Mouse (Mus musculus) kidney, embryonic 14.5 days (tissue): ENCODE data around the gene Spon1. TPM values are rescaled to one million over a fixed set of nuclear protein-coding genes. Genes with fewer than 3 reads are reported as not detected.

Source experiments
- ATAC-seq: fragments of 200-750 bp; cut with Nextera tagmentation; 2 replicates; pipeline ENCODE4 v1.8.0; 2017; ENCODE audit warnings: moderate number of reproducible peaks, mild to moderate bottlenecking, moderate TSS enrichment, moderate library complexity; ENCODE audit not compliant: low FRiP score, low TSS enrichment
- H3K27ac ChIP-seq: fragments of 300-500 bp; sonication (generic); 2 replicates; pipeline ENCODE4 v1.5.1; 2014; ENCODE audit warnings: low read depth, mild to moderate bottlenecking, low read length, moderate library complexity, mixed read lengths
- H3K27me3 ChIP-seq: fragments of 300-500 bp; sonication (generic); 2 replicates; pipeline ENCODE4 v1.6.1; 2014; ENCODE audit warnings: mild to moderate bottlenecking, low read length; ENCODE audit not compliant: control insufficient read depth, insufficient read depth
- H3K36me3 ChIP-seq: fragments of 300-500 bp; sonication (generic); 2 replicates; pipeline ENCODE4 v1.6.1; 2014; ENCODE audit warnings: low read length, mixed read lengths; ENCODE audit not compliant: control insufficient read depth, insufficient read depth
- H3K4me1 ChIP-seq: fragments of 300-500 bp; sonication (generic); 2 replicates; pipeline ENCODE4 v1.6.1; 2014; ENCODE audit warnings: low read length, mixed read lengths; ENCODE audit not compliant: control insufficient read depth, insufficient read depth
- H3K4me2 ChIP-seq: fragments of 300-500 bp; sonication (generic); replicated peaks from 2 replicates; pipeline ENCODE4 v1.6.1; 2014; ENCODE audit warnings: low read depth, mild to moderate bottlenecking, low read length
- H3K4me3 ChIP-seq: fragments of 300-500 bp; sonication (generic); 2 replicates; pipeline ENCODE4 v1.5.1; 2014; ENCODE audit warnings: mild to moderate bottlenecking, low read length
- H3K9ac ChIP-seq: fragments of 300-500 bp; sonication (generic); 2 replicates; pipeline ENCODE4 v1.6.1; 2014; ENCODE audit warnings: low read depth, mild to moderate bottlenecking, low read length, moderate library complexity
- H3K9me3 ChIP-seq: fragments of 300-500 bp; sonication (generic); 2 replicates; pipeline ENCODE4 v1.6.1; 2016; ENCODE audit warnings: low read length; ENCODE audit not compliant: control insufficient read depth
- WGBS: fragments of 180-500 bp; shearing (Covaris S2); extraction: QIAGEN DNeasy Blood & Tissue Kit; methylation state at CpG from one replicate; pipeline ENCODE4 v1.1.7; 2014; 5-methylcytosine and 5-hydroxymethylcytosine counted together
- polyA plus RNA-seq: library from polyadenylated mRNA; unstranded; fragments of >200 nt; fragmentation: Nextera tagmentation; extraction: Ambion mirVana; gene quantifications from 2 replicates; pipeline ENCODE4 v1.2.1, GENCODE M21; 2014

Spon1 gene
- polyA plus RNA-seq, 1 experiment from 2014 or later = 8.5 TPM

DNA sequence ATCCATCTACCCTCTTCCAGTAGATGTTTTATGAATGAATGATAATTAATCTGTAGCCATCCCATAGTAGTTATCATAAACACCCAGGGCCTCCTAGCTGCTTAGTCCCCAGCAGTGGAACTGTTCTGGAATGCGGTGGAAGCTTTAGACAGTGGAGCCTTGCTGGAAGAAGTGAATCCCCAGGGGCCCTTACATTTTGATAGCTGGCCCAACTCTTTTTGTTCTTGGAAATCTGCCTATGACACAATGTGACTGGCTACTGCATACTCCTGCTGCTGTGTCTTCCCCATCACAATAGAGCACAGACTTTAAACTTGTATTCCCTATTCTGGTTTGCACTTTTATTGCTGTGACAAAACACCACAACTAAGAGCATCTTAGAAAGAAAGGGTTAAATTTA is 107.0 kb downstream of the Spon1 start:
- Histone ChIP-seq H3K4me3 (no peak overlapping the region), H3K9me3 (no peaks in the 10 kb centered on the region), H3K9ac (no peak overlapping the region), H3K27me3 (no peaks in the 10 kb centered on the region), H3K27ac (no peak overlapping the region), H3K36me3 (no peaks in the 10 kb centered on the region), H3K4me2 (no peak overlapping the region), H3K4me1 (no peaks in the 10 kb centered on the region)
- ATAC-seq = no peak
- 85% methylated on average over 1 of the region's 1 CpGs for WGBS

DNA sequence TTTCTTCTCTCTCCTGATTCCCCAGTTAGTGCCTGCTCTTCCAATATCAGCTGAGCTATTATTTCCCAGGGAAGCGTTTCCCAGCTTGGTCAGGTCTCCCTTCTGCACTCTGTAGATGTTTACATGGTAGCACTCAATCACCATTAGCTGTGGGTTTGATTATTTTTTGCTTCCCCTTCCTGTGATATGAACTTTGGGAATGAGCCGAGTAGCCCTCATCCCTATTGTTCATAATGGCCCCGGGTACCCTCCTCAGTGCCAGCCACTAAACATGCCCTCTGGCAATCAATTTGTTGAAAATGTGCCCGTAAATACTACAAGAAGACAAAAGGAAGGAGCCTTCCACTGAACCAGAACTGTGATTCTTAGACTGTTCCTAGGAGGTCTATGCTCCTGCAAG is 111.7 kb downstream of the Spon1 start:
- H3K4me2 ChIP-seq = no peak overlapping the region
- H3K9ac ChIP-seq = no peak overlapping the region
- WGBS = 89% methylated on average over 4 of the region's 4 CpGs
- H3K4me1 ChIP-seq = no peaks in the 10 kb centered on the region
- no peaks in the 10 kb centered on the region for H3K36me3 ChIP-seq
- ATAC-seq = no peak
- H3K27ac ChIP-seq = no peak overlapping the region
- no peak overlapping the region for H3K4me3 ChIP-seq
- H3K9me3 ChIP-seq = no peaks in the 10 kb centered on the region
- H3K27me3 ChIP-seq = no peaks in the 10 kb centered on the region

DNA sequence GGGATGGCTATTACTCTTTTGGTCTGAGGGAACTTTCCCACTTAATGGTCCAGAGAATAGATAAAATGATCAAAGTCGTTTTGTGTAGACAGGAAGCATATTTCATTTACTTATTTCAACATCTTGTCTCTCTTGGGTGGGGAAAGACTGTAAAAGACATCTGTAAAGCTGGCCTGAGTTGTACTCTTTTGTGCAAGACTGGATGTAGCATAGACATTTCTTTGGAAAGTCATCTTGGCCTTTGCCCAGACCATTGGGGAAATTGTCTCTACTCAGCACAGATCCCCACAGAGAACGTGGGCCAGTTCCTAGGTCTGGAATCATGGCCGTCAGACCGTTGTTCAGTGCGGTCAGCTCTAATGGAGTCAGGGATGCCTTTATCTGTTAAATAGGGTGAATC is 112.1 kb downstream of the Spon1 start:
- Histone ChIP-seq H3K4me1 (no peaks in the 10 kb centered on the region), H3K36me3 (no peaks in the 10 kb centered on the region), H3K9me3 (no peaks in the 10 kb centered on the region), H3K4me2 (no peak overlapping the region), H3K27me3 (no peaks in the 10 kb centered on the region), H3K4me3 (no peak overlapping the region), H3K27ac (no peak overlapping the region), H3K9ac (no peak overlapping the region)
- WGBS = 83% methylated on average over 5 of the region's 5 CpGs
- ATAC-seq = no peak

DNA sequence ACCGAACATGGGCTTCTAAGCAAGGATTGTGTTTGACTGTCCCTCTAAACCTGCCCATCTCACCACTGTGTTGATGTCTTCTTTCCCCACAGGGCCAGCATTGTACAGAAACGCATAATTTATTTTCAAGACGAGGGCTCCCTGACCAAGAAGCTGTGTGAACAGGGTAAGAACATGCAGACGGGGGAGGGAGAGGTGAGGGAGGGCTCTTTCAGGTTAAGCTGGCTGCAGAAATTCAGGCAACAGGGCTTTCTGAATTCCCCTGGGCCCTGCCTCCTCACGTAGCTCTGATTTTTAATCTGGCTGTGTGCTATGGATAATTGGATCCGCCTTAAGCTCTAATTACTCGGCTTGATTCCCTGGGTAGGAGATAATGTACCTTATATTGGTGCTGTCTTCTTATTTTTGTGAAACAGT is 113.3 kb downstream of the Spon1 start:
- no peaks in the 10 kb centered on the region for H3K27me3 ChIP-seq
- H3K36me3 ChIP-seq = no peaks in the 10 kb centered on the region
- H3K27ac ChIP-seq = no peak overlapping the region
- H3K9me3 ChIP-seq = no peaks in the 10 kb centered on the region
- H3K4me2 ChIP-seq = no peak overlapping the region
- H3K4me1 ChIP-seq = no peaks in the 10 kb centered on the region
- H3K9ac ChIP-seq = no peak overlapping the region
- 72% methylated on average over 7 of the region's 7 CpGs for WGBS
- H3K4me3 ChIP-seq = no peak overlapping the region
- ATAC-seq = no peak

DNA sequence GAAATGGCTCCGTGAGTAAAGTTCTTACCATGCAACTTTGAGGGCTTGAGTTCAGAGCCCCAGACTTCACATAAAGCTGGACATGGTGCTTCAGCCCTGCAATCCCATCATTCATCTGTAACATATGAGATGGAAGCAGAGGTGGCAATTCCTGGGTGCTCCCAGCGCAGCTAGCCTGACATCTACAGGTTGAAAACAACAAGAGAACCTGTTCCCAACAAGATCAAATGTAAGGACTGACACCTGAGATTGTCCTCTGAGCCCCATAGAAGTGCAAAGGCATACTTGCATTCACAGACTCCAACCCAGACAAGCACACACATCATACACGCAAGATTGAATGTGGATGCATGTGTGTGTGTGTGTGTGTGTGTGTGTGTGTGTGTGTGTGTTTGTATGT is 114.2 kb downstream of the Spon1 start:
- Histone ChIP-seq H3K9ac (no peak overlapping the region), H3K27me3 (no peaks in the 10 kb centered on the region), H3K36me3 (no peaks in the 10 kb centered on the region), H3K4me3 (no peak overlapping the region), H3K9me3 (no peaks in the 10 kb centered on the region), H3K27ac (no peak overlapping the region), H3K4me2 (no peak overlapping the region), H3K4me1 (no peaks in the 10 kb centered on the region)
- no peak for ATAC-seq
- 90% methylated on average over 3 of the region's 3 CpGs for WGBS

DNA sequence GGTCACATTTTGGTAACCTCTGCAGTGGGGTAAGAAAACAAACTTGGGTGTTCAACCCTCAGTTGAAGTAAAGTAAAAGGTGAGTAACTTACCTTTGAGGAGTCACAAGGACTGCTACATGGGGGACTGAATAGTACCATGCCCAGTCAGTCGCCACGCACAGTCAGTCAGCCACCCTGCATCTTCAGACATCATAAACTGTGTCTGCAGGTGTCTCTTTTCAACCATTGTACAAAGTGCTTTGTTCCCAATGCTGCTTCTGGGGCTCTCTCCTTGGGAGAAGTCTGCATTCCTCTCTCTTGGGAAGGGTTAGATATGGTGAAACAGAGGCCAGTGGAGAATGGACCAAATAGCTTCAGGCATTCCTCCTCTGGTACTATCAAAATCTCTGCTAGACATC is 125.0 kb downstream of the Spon1 start:
- 93% methylated on average over 2 of the region's 2 CpGs for WGBS
- no peaks in the 10 kb centered on the region for H3K9me3 ChIP-seq
- H3K27ac ChIP-seq = no peak overlapping the region
- H3K36me3 ChIP-seq = no peaks in the 10 kb centered on the region
- no peak overlapping the region for H3K9ac ChIP-seq
- no peaks in the 10 kb centered on the region for H3K4me1 ChIP-seq
- H3K4me2 ChIP-seq = no peak overlapping the region
- no peak overlapping the region for H3K4me3 ChIP-seq
- no peak for ATAC-seq
- no peaks in the 10 kb centered on the region for H3K27me3 ChIP-seq

DNA sequence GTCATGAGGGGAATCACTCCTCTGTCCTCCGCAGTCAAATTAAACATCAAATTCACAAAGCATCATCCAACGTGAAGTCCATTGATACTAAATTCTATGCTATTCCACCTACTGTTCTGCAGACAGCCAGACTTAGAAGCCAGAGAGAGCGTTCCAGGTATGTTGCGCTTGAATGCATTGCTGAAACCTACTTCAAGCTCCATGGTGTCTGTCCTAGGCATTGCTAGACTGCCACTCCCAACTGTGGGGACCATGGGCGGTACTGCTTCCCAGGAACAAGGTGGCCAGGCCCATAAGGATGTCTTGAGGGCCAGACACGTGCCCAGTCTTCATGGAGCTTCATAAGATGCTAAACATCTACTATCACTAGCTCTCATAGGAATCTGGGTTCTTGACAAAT is 125.7 kb downstream of the Spon1 start:
- ATAC-seq = no peak
- Histone ChIP-seq H3K9ac (no peak overlapping the region), H3K36me3 (no peaks in the 10 kb centered on the region), H3K27me3 (no peaks in the 10 kb centered on the region), H3K4me3 (no peak overlapping the region), H3K27ac (no peak overlapping the region), H3K4me1 (no peaks in the 10 kb centered on the region), H3K9me3 (no peaks in the 10 kb centered on the region), H3K4me2 (no peak overlapping the region)
- 88% methylated on average over 6 of the region's 6 CpGs for WGBS

DNA sequence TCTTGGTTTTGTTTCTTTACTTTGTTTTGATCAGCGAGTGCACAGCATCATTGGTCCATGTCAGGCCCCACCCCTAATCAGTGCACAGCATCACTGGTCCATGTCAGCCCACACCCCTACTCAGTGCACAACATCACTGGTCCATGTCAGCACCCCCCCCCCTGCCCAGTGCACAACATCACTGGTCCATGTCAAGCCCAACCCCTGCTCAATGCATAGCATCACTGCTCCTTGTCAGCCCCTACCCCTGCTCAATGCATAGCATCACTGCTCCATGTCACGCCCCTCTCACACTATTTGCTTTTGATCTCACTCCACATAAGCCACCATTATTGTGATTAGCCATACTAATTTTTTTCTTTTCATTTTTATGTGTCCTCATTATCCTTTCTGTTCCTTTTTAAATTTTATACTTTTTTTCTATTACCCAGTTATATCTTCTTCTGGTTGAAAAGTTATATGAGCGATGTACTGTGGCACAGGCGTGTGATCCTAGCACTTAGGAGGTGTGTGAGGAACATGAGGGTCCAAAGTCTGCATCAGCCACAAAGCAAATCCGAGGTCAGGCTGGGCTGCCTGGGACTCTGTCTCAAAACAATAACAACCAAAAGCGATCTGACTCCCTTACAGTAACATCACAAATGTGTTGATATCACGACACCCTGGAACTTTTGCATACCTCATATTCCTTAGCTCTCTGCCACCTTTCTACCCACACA is 128.3 kb downstream of the Spon1 start:
- H3K4me3 ChIP-seq = no peak overlapping the region
- ATAC-seq = no peak
- H3K4me2 ChIP-seq = no peak overlapping the region
- WGBS = 88% methylated on average over 7 of the region's 7 CpGs
- H3K36me3 ChIP-seq = no peaks in the 10 kb centered on the region
- no peak overlapping the region for H3K9ac ChIP-seq
- no peaks in the 10 kb centered on the region for H3K27me3 ChIP-seq
- no peaks in the 10 kb centered on the region for H3K4me1 ChIP-seq
- no peak overlapping the region for H3K27ac ChIP-seq
- no peaks in the 10 kb centered on the region for H3K9me3 ChIP-seq

DNA sequence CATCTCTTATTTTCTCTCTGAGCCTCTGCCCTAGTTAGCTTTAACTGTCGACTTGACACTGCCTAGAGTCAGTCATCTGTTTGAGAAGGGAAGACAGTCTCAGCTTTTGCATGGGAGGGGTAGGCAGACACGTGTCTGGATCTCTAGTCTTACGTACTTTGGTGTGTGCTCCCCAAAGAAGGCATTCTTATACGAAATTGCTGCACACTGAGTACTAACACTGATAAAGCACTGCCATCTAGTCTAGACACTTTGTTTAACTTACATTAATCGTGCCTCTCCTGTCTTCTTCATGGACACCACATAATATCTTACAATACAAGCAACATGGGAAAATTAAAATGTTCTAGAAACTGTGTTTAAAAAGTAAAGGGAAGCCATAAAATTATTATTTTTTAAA is 129.5 kb downstream of the Spon1 start:
- no peaks in the 10 kb centered on the region for H3K4me1 ChIP-seq
- H3K27ac ChIP-seq = no peak overlapping the region
- H3K9ac ChIP-seq = no peak overlapping the region
- WGBS = 73% methylated on average over 5 of the region's 5 CpGs
- no peak overlapping the region for H3K4me2 ChIP-seq
- H3K4me3 ChIP-seq = no peak overlapping the region
- no peaks in the 10 kb centered on the region for H3K27me3 ChIP-seq
- no peaks in the 10 kb centered on the region for H3K9me3 ChIP-seq
- H3K36me3 ChIP-seq = no peaks in the 10 kb centered on the region
- no peak for ATAC-seq
